Mouse (Mus musculus) ES-E14 (cell line): ENCODE measurements around the gene Cebpa.

Source experiments
- CHD2 ChIP-seq: IDR thresholded peaks from 2 replicates; pipeline ENCODE4 v1.6.1; 2014; ENCODE audit warnings: mild to moderate bottlenecking, low read depth, low read length, inconsistent platforms
- HCFC1 ChIP-seq: IDR thresholded peaks from 2 replicates; pipeline ENCODE4 v1.6.1; 2012; ENCODE audit warnings: low read length, inconsistent platforms, borderline replicate concordance; ENCODE audit not compliant: insufficient read depth
- MAFK ChIP-seq: IDR thresholded peaks from 2 replicates; pipeline ENCODE4 v1.6.1; 2014; ENCODE audit warnings: mild to moderate bottlenecking, low read depth, low read length, inconsistent platforms; ENCODE audit not compliant: insufficient read depth
- ZC3H11A ChIP-seq: IDR thresholded peaks from 2 replicates; pipeline ENCODE4 v1.6.1; 2012; ENCODE audit warnings: low read depth, mild to moderate bottlenecking, inconsistent platforms, low read length, borderline replicate concordance
- ZNF384 ChIP-seq: IDR thresholded peaks from 2 replicates; pipeline ENCODE4 v1.6.1; 2012; ENCODE audit warnings: low read depth, low read length, inconsistent platforms

DNA sequence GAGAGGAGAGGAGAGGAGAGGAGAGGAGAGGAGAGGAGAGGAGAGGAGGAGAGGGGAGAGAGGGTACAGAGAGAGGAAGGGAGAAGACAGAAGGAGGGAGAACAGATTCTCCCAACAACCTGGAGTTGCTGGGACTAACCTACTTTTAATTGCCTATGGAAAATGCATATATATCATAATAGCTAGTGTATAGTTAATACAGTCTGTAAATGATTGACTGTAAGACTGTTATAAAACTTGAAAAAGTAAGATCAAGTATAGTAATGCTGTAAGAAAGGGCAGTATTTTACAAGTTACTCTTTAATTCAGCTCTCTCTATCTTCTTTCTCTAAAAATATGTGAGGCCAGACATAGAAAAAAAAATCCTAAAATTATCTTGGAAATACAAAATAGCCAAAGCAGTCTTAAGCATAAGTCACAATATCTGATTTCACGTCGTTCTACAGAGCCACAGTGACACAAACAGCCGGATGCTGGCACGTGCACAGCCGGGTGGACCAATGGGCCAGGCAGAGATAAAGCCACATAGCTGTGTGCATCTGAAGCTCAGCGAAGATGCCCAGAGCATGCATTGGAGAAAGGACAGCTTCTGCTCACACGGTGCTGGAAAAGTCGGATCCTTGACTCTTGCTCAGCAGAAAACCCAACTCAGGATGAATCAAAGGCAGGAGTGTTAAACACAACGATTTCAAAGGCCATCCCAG is 24.0 kb upstream of the Cebpa start:
- TF ChIP-seq MAFK (no peak), CHD2 (no peak), ZNF384 (no peak), HCFC1 (no peak), ZC3H11A (no peak)
